Mouse (Mus musculus) E14TG2a.4 (cell line): ENCODE data around the gene Olfr750.

Experiments used
- CTCF ChIP-seq: conservative IDR thresholded peaks from 2 replicates; pipeline ENCODE4 v1.5.1; 2014; ENCODE audit warnings: low read length
- NANOG ChIP-seq: IDR thresholded peaks from 2 replicates; pipeline ENCODE4 v1.6.1; 2014; ENCODE audit warnings: borderline replicate concordance, low read length, mixed read lengths
- POU5F1 ChIP-seq: IDR thresholded peaks from 2 replicates; pipeline ENCODE4 v1.6.1; 2014; ENCODE audit warnings: low read length, borderline replicate concordance

DNA sequence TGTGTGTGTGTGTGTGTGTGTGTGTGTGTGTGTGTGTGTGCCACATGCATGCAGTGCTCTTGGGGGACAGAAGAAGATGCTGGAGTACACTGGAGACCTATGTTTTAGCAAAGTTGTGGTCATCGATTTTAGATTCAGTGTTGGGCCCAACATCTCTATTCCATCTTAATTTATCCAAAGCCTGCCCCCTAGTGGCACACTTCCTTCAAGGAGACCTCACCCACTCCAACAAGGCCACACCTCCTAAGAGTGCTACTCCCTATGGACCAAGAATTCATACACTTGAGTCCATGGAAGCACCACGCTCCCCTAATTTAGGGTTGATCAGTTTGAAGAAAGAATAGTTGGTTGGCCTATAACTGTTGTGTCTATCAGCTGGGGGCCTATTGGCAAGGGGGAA lies 4.6 kb downstream of the Olfr750 start:
- TF ChIP-seq CTCF (peak; percentile 54), POU5F1 (no peak), NANOG (no peak)
